Mouse (Mus musculus) embryonic fibroblast, embryonic 13.5 days (primary cell): ENCODE data around the gene Gm4952. TPM values are rescaled to one million over a fixed set of nuclear protein-coding genes. Genes with fewer than 3 reads are reported as not detected.

Source experiments
- H3K27ac ChIP-seq: 2 replicates; pipeline ENCODE4 v1.5.1; 2012; ENCODE audit warnings: low read length, control low read depth, inconsistent platforms; ENCODE audit not compliant: insufficient read depth
- H3K4me1 ChIP-seq: 2 replicates; pipeline ENCODE4 v1.6.1; 2011; ENCODE audit warnings: low read length; ENCODE audit not compliant: control insufficient read depth, insufficient read depth
- H3K4me3 ChIP-seq: 2 replicates; pipeline ENCODE4 v1.5.1; 2011; ENCODE audit warnings: mild to moderate bottlenecking, control low read depth, low read length; ENCODE audit not compliant: insufficient read depth
- CTCF ChIP-seq: IDR thresholded peaks from 2 replicates; pipeline ENCODE4 v1.5.1; 2011; ENCODE audit warnings: mild to moderate bottlenecking, control low read depth, low read length, moderate library complexity, borderline replicate concordance; ENCODE audit not compliant: insufficient read depth
- POLR2A ChIP-seq: IDR thresholded peaks from 2 replicates; pipeline ENCODE4 v1.6.1; 2011; ENCODE audit warnings: low read depth, mild to moderate bottlenecking, control low read depth, low read length, moderate library complexity
- polyA plus RNA-seq: library from polyadenylated mRNA; stranded (reverse); fragments of >200 nt; gene quantifications from 2 replicates; pipeline ENCODE4 v1.2.4, GENCODE M21; 2011; ENCODE audit warnings: low read depth; ENCODE audit not compliant: missing spikeins, insufficient read length

The Gm4952 gene
- polyA plus RNA-seq, 1 experiment = 0.23 TPM

DNA sequence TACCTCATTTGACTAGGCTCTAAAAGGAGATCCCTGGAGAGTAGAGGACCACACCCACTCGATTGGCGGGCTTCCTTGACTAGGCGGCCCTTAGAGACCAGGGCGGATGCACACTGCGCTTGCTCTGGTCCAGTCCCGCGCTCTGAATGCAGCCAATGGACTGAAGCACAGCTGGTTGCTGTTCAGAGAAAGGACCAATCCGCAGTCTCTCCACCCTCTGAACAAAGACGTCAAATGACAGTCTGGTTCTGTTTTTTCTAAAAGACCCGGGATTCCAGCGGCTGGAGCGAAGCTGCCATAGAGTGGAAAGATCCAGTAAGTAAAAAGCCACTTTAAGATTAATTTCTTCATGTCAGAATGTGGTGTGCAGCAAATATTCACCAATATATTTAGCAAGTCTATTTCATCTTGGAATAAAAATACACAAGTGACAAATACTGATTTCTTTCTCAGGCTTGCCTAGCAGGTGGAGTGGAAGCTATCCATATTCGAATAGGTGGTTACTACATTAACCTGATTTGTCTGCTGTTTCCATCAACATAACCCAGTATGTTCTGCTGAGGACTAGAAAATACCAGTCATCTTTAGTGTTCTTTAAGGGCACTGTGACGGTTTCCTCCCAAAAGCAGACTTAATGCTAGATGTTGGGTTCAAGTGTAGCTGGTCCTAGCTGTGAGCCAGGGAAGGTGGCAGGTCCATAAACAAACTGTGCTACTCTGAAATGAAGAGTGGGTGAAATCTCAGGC is 26.3 kb upstream of the Gm4952 start:
- Histone ChIP-seq H3K27ac (peak overlapping the region; percentile 100), H3K4me1 (peaks cover 6% of the 10 kb centered on the region; the same call in 1 of the 2 replicates), H3K4me3 (peak overlapping the region; percentile 91)
- TF ChIP-seq CTCF (no peak), POLR2A (no peak; the same call in 1 of the 2 replicates)

DNA sequence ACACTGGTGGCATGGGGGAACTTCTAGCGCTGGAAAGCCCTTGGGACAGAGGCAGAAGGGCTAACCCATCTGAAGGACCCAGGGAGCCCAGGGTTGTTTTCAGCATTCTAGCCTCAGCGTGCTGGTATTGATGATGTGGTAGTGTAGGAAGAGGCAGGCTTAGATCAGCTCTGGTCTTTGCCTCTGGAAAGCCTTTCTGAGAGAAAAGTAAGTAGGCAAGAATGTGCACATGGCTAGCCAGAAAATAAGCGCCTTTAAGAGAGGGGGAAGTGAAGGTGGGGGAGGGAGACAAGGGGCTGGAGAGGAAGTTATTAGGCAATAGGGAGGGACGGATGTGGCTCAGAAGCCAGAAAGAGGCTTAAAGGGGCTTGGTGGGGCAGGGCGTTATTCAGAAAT is 25.8 kb upstream of the Gm4952 start:
- H3K27ac ChIP-seq = peak overlapping the region; percentile 100
- peak; percentile 39; the same call in 1 of the 2 replicates for TF ChIP-seq POLR2A
- TF ChIP-seq CTCF = no peak

DNA sequence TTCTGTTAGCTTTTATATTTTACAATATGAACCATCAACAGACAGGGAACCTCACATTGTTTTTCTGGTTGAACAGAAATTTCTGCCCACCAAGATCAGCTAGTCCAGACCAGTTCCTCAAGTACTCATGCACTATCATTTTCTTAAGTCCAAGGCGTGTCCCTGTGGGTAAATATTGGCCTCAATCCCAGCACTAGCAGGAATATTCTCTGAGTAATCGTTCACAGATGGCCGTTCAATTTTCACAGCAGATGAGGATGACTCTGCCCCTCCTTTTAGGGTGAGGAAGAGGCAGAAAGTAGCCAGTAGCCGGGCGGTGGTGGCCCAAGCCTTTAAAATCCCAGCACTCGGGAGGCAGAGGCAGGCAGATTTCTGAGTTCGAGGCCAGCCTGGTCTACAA is 24.7 kb upstream of the Gm4952 start:
- TF ChIP-seq CTCF = no peak
- TF ChIP-seq POLR2A = 0 out of 2 replicates have a peak, but pooled peaks have one; percentile 25
- Histone ChIP-seq H3K4me1 (peaks cover 6% of the 10 kb centered on the region; the same call in 1 of the 2 replicates), H3K27ac (peak overlapping the region; percentile 100), H3K4me3 (no peak overlapping the region)

More for the DNA sequence above, 25.8 kb upstream of the Gm4952 start:
- H3K4me1 ChIP-seq = peaks cover 6% of the 10 kb centered on the region; the same call in 1 of the 2 replicates
- peak overlapping the region; percentile 91 for H3K4me3 ChIP-seq

DNA sequence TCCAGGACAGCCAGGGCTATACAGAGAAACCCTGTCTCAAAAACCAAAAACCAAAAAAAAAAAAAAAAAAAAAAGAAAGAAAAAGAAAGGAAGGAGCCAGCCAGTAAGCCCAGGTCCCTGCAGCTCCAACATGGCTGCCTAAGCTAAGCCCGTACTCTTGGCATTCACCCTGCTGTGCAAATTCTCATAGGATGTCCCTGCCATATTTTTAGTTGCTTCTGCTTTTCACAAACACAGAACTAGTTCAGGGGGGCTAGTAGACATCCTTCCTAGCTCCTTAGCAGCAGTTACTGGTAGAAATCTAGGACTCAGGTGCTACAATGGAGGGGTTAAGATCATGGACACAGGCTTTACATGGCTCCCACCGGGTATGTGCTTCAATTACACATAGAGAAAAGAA is 24.3 kb upstream of the Gm4952 start:
- no peak for TF ChIP-seq POLR2A
- no peak for TF ChIP-seq CTCF
- H3K4me3 ChIP-seq = no peak overlapping the region
- H3K4me1 ChIP-seq = peaks cover 6% of the 10 kb centered on the region; the same call in 1 of the 2 replicates
- peak overlapping the region; percentile 100 for H3K27ac ChIP-seq

DNA sequence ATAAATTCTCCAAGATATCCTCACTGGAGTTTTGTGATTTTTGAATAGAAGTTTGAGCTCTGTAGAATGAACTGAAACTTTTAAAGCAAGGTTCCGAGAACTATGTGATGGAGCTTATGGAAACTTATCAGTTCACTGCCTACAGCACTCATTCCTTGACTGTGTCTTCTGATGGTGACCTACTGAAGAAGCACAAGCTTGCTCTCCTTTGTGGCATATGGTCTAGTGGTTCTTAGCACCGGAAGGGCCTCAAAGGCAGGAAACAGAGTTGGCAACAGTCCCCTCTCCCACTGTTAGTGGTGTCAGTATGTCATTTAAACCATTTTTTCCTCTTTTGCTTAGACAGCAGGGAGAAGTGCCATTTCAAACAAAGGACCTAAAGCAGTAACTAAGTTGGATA is 23.1 kb upstream of the Gm4952 start:
- TF ChIP-seq POLR2A = no peak
- no peak for TF ChIP-seq CTCF
- no peak overlapping the region for H3K27ac ChIP-seq
- H3K4me3 ChIP-seq = no peak overlapping the region
- H3K4me1 ChIP-seq = peaks cover 6% of the 10 kb centered on the region; the same call in 1 of the 2 replicates

DNA sequence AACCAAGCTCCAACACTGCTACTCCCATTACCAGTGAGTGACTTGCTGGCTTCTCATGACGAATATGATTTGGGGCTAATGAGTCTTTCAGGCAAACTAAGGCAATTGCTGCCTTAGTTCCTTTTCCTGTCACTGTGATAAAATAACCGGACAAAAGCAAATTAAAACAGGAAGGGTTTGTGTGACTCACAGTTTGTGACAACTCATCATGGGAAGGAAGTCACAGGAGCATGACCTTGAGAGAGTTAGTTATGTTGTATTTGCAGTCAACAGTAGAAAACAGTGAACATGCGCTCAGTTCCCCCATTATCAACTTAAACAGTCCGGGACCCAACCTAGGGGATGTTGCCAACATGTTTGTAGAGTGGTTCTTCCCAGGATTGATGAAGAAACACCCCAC is 14.5 kb upstream of the Gm4952 start:
- Histone ChIP-seq H3K4me1 (no peaks in the 10 kb centered on the region), H3K27ac (no peak overlapping the region), H3K4me3 (no peak overlapping the region)
- TF ChIP-seq POLR2A (no peak), CTCF (no peak)

DNA sequence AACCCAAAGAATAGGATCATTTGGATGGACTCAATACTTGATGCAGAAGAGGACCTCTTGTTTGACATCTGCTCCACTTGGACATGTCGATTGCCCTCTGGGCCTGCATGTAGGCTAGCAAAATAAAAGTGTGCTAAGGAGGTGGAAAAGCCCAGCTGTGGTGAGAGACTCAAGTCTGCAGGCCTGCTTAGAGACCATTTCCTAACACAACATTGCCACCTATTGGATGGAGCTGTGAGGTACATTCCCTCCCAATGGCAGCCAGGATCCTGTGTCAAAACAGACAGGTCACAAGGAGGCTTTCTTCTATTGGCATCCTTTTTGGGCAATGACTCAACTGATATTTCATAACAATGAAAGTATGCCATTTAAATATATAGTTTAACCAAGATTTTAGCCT is 7.9 kb upstream of the Gm4952 start:
- no peak overlapping the region for H3K27ac ChIP-seq
- H3K4me3 ChIP-seq = no peak overlapping the region
- H3K4me1 ChIP-seq = no peaks in the 10 kb centered on the region
- TF ChIP-seq POLR2A (no peak), CTCF (peak; percentile 70; the same call in 1 of the 2 replicates)

DNA sequence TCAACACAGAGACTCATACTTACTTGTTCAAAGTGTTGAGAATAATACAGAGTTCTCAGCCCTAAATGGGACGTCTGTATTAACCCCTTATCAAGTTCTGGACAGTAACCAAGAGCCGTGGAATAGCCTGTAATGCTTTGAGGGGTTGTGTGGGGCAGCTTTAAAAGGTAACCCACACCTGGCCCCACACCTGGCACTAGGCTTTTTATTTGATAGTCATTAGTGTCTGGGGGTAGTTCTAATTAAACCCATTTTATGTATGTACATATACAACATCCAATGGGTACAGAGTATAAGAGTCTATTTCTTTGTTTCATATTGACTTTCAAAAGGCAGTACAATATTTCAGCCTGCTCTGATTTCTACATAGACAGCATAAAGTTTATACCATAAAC is 4.6 kb upstream of the Gm4952 start:
- H3K4me1 ChIP-seq = no peaks in the 10 kb centered on the region
- no peak overlapping the region for H3K4me3 ChIP-seq
- TF ChIP-seq CTCF (no peak), POLR2A (no peak)
- no peak overlapping the region for H3K27ac ChIP-seq

DNA sequence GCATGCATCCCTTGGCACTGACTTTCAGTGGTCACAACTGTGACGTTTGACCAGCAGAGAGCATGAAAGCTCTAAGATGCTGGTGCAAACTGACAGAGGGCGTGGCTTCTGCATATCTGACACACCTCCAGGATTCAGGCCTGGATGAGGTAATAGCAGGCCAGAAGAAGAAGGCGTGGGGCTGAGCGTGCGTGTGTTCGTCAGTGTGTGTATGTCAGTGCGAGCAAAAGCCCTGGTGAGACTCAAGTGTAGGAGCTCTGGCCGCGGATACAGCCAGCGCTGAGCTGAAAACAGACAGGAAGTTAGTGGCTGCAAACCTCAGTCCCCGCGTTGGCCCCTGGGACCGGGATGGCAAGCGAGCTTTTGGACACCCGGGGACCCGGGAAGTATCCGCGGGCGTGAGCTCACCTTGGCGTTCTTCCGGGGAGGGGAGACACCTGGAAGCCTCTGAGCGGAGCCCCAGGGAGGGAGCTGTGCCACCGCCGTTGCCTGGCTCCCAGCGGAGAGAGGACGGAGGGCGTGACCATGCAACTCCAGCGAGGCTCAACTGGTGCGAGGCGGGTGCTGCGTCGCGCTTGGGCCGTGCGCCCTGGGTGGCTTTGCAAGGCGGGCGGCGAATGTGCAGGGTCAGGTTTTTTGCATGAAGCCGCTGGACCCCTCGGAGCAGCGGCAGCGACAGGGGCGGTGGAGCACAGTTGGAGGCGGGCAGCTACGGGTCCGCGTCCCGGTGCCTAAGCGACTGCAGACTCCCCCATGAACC is 4.1 kb upstream of the Gm4952 start:
- H3K4me3 ChIP-seq = peak overlapping the region; percentile 51
- H3K4me1 ChIP-seq = no peaks in the 10 kb centered on the region
- no peak overlapping the region for H3K27ac ChIP-seq
- TF ChIP-seq POLR2A = peak; percentile 79
- TF ChIP-seq CTCF = peak; percentile 34; the same call in 1 of the 2 replicates
